Mouse (Mus musculus): Measurements from ENCODE around the gene Jpt2. TPM values are rescaled to one million over a fixed set of nuclear protein-coding genes. Genes with fewer than 3 reads are reported as not detected.

Jpt2 gene
- polyA plus RNA-seq, 1 experiment from 2014 or later, result 164 TPM

GRCm38 (mm10) chr17:24934926-24935325 lies 25.6 kb downstream of the Jpt2 start:
- WGBS, result 72% methylated on average over 4 of the region's 4 CpGs

GRCm38 (mm10) chr17:24933163-24933562 lies 27.3 kb downstream of the Jpt2 start:
- Histone ChIP-seq H3K9me3 (ENCODE audit: control insufficient read depth, low read length) (no peaks in the 10 kb centered on the region), H3K36me3 (ENCODE audit: control insufficient read depth, insufficient read depth, low read length) (peaks cover 5% of the 10 kb centered on the region; the same call in 1 of the 2 replicates), H3K27ac (ENCODE audit: low read depth, low read length) (no peak overlapping the region), H3K4me2 (no peak overlapping the region), H3K4me1 (replicated peaks; ENCODE audit: control insufficient read depth, insufficient read depth, low read length) (peaks cover 24% of the 10 kb centered on the region), H3K9ac (ENCODE audit: low read depth, low read length) (no peak overlapping the region), H3K4me3 (ENCODE audit: low read depth, low read length) (no peak overlapping the region), H3K27me3 (replicated peaks; ENCODE audit: control insufficient read depth, insufficient read depth, low read length) (no peaks in the 10 kb centered on the region)
- DNase-seq (ENCODE audit: low spot score) (no peak), ATAC-seq (replicated peaks; ENCODE audit: low FRiP score) (no peak)
- WGBS, result 88% methylated on average over 4 of the region's 4 CpGs

More at GRCm38 (mm10) chr17:24934926-24935325, 25.6 kb downstream of the Jpt2 start:
- H3K4me1 ChIP-seq (replicated peaks; ENCODE audit: control insufficient read depth, insufficient read depth, low read length), result peaks cover 24% of the 10 kb centered on the region
- no peaks in the 10 kb centered on the region for H3K9me3 ChIP-seq (ENCODE audit: control insufficient read depth, low read length)
- DNase-seq (ENCODE audit: low spot score) (no peak), ATAC-seq (replicated peaks; ENCODE audit: low FRiP score) (no peak)
- H3K9ac ChIP-seq (ENCODE audit: low read depth, low read length), result peak overlapping the region; percentile 80
- H3K27ac ChIP-seq (ENCODE audit: low read depth, low read length), result peak overlapping the region; percentile 11; the same call in 1 of the 2 replicates
- peak overlapping the region; percentile 90 for H3K4me2 ChIP-seq
- H3K4me3 ChIP-seq (ENCODE audit: low read depth, low read length), result peak overlapping the region; percentile 97
- no peaks in the 10 kb centered on the region for H3K27me3 ChIP-seq (replicated peaks; ENCODE audit: control insufficient read depth, insufficient read depth, low read length)
- H3K36me3 ChIP-seq (ENCODE audit: control insufficient read depth, insufficient read depth, low read length), result peaks cover 5% of the 10 kb centered on the region; the same call in 1 of the 2 replicates

GRCm38 (mm10) chr17:24932431-24932830 lies 28.1 kb downstream of the Jpt2 start:
- Histone ChIP-seq H3K9me3 (ENCODE audit: control insufficient read depth, low read length) (no peaks in the 10 kb centered on the region), H3K36me3 (ENCODE audit: control insufficient read depth, insufficient read depth, low read length) (peaks cover 9% of the 10 kb centered on the region; the same call in 1 of the 2 replicates), H3K4me1 (replicated peaks; ENCODE audit: control insufficient read depth, insufficient read depth, low read length) (peaks cover 24% of the 10 kb centered on the region), H3K4me3 (ENCODE audit: low read depth, low read length) (no peak overlapping the region), H3K27me3 (replicated peaks; ENCODE audit: control insufficient read depth, insufficient read depth, low read length) (no peaks in the 10 kb centered on the region), H3K9ac (ENCODE audit: low read depth, low read length) (no peak overlapping the region), H3K27ac (ENCODE audit: low read depth, low read length) (no peak overlapping the region), H3K4me2 (no peak overlapping the region)
- DNase-seq (ENCODE audit: low spot score), result no peak
- WGBS, result 91% methylated on average over 4 of the region's 4 CpGs
- no peak for ATAC-seq (replicated peaks; ENCODE audit: low FRiP score)

DNA sequence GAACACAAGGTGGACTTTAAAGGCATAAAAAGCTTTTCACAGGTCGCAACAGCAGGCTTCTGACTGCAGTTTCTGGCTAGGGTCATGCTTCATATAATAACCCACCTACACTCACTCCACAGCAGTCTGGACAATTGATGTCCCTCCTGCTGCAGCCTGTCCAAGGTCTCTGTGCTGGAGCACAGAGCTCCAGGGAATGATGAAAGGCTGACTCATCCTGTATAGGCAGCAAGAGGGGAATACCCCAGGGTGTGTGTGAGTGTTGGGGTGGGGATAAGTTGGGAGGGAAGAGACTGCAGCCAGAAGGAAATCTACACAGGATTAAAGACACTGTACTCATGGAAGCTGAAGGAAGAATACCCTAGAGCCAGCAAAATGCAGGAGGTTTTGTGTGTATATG lies 31.0 kb downstream of the Jpt2 start:
- H3K4me3 ChIP-seq (ENCODE audit: low read depth, low read length), result no peak overlapping the region
- no peak overlapping the region for H3K4me2 ChIP-seq
- no peaks in the 10 kb centered on the region for H3K27me3 ChIP-seq (replicated peaks; ENCODE audit: control insufficient read depth, insufficient read depth, low read length)
- no peak for ATAC-seq (replicated peaks; ENCODE audit: low FRiP score)
- DNase-seq (ENCODE audit: low spot score), result no peak
- peaks cover 9% of the 10 kb centered on the region for H3K4me1 ChIP-seq (replicated peaks; ENCODE audit: control insufficient read depth, insufficient read depth, low read length)
- no peak overlapping the region for H3K9ac ChIP-seq (ENCODE audit: low read depth, low read length)
- no peak overlapping the region for H3K27ac ChIP-seq (ENCODE audit: low read depth, low read length)
- H3K9me3 ChIP-seq (ENCODE audit: control insufficient read depth, low read length), result no peaks in the 10 kb centered on the region
- H3K36me3 ChIP-seq (ENCODE audit: control insufficient read depth, insufficient read depth, low read length), result peaks cover 17% of the 10 kb centered on the region; the same call in 1 of the 2 replicates
- WGBS, result 92% methylated on average over 1 of the region's 1 CpGs

DNA sequence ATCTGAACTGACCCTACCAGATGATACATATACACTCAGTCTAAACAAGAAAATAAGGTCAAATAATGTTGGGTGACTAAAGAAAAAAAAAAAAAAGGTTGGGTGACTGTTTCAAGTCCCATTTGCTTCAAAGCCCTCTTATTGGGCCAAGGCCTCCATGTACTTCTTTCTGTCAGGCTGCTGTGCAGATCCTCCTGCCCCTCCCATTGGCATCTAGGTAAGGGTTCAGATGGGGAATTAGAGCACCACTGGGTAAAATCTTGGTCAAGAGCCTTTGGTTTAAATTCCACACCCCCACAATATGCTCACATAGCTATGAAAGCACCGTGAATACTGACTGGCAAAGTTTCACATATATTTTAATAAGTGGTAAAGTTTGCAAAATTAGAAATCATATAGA lies 37.2 kb downstream of the Jpt2 start:
- Histone ChIP-seq H3K4me1 (replicated peaks; ENCODE audit: control insufficient read depth, insufficient read depth, low read length) (no peaks in the 10 kb centered on the region), H3K9me3 (ENCODE audit: control insufficient read depth, low read length) (no peaks in the 10 kb centered on the region), H3K4me2 (no peak overlapping the region), H3K9ac (ENCODE audit: low read depth, low read length) (no peak overlapping the region), H3K4me3 (ENCODE audit: low read depth, low read length) (no peak overlapping the region), H3K36me3 (ENCODE audit: control insufficient read depth, insufficient read depth, low read length) (peaks cover 52% of the 10 kb centered on the region), H3K27ac (ENCODE audit: low read depth, low read length) (no peak overlapping the region), H3K27me3 (replicated peaks; ENCODE audit: control insufficient read depth, insufficient read depth, low read length) (no peaks in the 10 kb centered on the region)
- 89% methylated on average over 1 of the region's 1 CpGs for WGBS
- ATAC-seq (replicated peaks; ENCODE audit: low FRiP score), result no peak
- DNase-seq (ENCODE audit: low spot score), result no peak

- Histone ChIP-seq H3K9ac (ENCODE audit: low read depth, low read length) (no peak overlapping the region), H3K36me3 (ENCODE audit: control insufficient read depth, insufficient read depth, low read length) (peaks cover 69% of the 10 kb centered on the region), H3K4me2 (no peak overlapping the region), H3K4me3 (ENCODE audit: low read depth, low read length) (no peak overlapping the region), H3K9me3 (ENCODE audit: control insufficient read depth, low read length) (no peaks in the 10 kb centered on the region), H3K4me1 (replicated peaks; ENCODE audit: control insufficient read depth, insufficient read depth, low read length) (no peaks in the 10 kb centered on the region), H3K27me3 (replicated peaks; ENCODE audit: control insufficient read depth, insufficient read depth, low read length) (no peaks in the 10 kb centered on the region), H3K27ac (ENCODE audit: low read depth, low read length) (no peak overlapping the region)
- DNase-seq (ENCODE audit: low spot score) (no peak), ATAC-seq (replicated peaks; ENCODE audit: low FRiP score) (no peak)
Observed at GRCm38 (mm10) chr17:24913984-24914383, 46.5 kb downstream of the Jpt2 start.

DNA sequence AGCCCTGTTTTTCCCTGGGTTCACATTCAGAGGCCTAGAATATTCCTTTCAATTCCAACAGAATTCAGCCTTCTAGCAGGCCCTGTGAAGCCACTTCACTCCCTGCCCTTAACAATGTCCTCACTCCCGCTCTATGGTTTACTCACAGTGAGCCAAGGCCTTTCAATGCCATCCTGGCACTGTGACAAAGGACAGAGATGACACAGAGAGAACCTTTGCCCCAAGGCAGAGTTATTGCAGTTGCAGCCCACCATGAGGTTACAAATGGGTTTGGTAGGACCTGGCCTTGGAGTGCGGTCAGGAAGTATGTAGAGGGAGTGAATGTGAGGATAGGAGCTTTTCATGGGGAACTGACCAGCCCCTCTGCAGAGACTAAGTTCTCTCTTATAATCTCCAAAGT lies 52.9 kb downstream of the Jpt2 start:
- WGBS, result 96% methylated on average over 2 of the region's 2 CpGs
- peaks cover 10% of the 10 kb centered on the region for H3K4me1 ChIP-seq (replicated peaks; ENCODE audit: control insufficient read depth, insufficient read depth, low read length)
- no peak overlapping the region for H3K4me3 ChIP-seq (ENCODE audit: low read depth, low read length)
- no peak overlapping the region for H3K27ac ChIP-seq (ENCODE audit: low read depth, low read length)
- no peaks in the 10 kb centered on the region for H3K9me3 ChIP-seq (ENCODE audit: control insufficient read depth, low read length)
- ATAC-seq (replicated peaks; ENCODE audit: low FRiP score) (no peak), DNase-seq (ENCODE audit: low spot score) (no peak)
- peaks cover 47% of the 10 kb centered on the region for H3K36me3 ChIP-seq (ENCODE audit: control insufficient read depth, insufficient read depth, low read length)
- H3K4me2 ChIP-seq, result no peak overlapping the region
- no peaks in the 10 kb centered on the region for H3K27me3 ChIP-seq (replicated peaks; ENCODE audit: control insufficient read depth, insufficient read depth, low read length)
- no peak overlapping the region for H3K9ac ChIP-seq (ENCODE audit: low read depth, low read length)

DNA sequence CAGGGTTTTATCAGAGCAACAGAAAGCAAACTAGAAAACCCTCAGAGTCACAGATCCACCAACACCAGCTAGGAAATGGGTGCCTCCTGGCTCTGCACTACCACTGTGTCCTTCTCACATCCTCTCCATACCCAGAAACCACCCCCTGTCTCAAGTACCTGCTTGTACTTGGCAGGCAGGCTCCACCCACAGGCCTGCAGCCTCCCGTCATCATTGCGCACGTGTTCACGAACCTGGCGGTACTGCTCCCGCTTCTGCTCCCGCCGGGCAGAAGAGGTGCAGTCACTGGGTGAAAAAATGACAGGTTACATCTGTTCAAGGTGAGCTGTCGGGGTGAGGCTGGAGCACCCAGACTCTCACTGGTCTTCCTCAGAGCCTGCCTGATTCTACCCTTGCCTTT lies 56.7 kb downstream of the Jpt2 start:
- no peak overlapping the region for H3K4me2 ChIP-seq
- no peak for DNase-seq (ENCODE audit: low spot score)
- 90% methylated on average over 9 of the region's 9 CpGs for WGBS
- peak overlapping the region; percentile 92 for H3K27ac ChIP-seq (ENCODE audit: low read depth, low read length)
- no peaks in the 10 kb centered on the region for H3K27me3 ChIP-seq (replicated peaks; ENCODE audit: control insufficient read depth, insufficient read depth, low read length)
- peaks cover 18% of the 10 kb centered on the region for H3K4me1 ChIP-seq (replicated peaks; ENCODE audit: control insufficient read depth, insufficient read depth, low read length)
- no peak for ATAC-seq (replicated peaks; ENCODE audit: low FRiP score)
- peaks cover 64% of the 10 kb centered on the region for H3K36me3 ChIP-seq (ENCODE audit: control insufficient read depth, insufficient read depth, low read length)
- H3K4me3 ChIP-seq (ENCODE audit: low read depth, low read length), result no peak overlapping the region
- no peaks in the 10 kb centered on the region for H3K9me3 ChIP-seq (ENCODE audit: control insufficient read depth, low read length)
- H3K9ac ChIP-seq (ENCODE audit: low read depth, low read length), result peak overlapping the region; percentile 17; the same call in 1 of the 2 replicates

DNA sequence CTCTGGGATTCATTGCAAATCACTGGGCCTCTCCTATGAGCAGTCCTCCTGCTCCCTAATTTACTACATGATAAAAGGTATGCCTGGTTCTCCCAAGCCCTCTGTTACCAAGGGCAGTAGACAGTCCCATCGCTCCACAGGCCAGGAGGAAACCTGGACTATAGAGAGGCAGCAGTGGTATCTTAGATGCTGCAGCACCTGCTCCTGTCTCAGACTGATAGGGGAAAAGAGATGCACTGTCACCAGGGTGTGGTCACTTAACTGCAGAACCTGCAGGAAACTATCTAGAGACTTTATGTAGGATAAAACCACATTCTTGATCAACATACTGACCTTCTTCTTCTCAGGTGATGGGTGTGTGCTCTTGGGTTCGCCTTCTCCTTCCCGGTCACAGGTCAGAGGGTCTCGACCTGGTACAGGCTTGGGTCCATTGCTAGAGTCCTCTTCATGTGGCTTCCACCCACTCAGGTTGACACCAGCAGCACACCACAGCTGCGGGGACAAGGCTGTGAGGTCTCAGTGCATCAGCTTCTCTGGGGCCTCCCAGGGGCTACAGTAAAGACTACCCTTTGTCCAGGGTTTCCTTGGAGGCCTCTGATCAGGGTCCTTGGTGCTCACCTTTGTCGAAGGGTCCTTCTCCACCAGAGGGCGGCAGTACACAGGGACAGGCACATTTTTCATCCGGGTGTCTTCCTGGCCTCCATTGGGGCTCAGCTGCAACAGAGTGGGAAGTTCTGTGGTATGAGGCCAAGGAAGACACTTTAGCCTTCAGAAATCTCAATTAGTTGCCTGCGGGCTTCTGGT lies 57.6 kb downstream of the Jpt2 start:
- Histone ChIP-seq H3K9ac (ENCODE audit: low read depth, low read length) (peak overlapping the region; percentile 17; the same call in 1 of the 2 replicates), H3K4me1 (replicated peaks; ENCODE audit: control insufficient read depth, insufficient read depth, low read length) (peaks cover 20% of the 10 kb centered on the region), H3K4me2 (peak overlapping the region; percentile 52), H3K9me3 (ENCODE audit: control insufficient read depth, low read length) (no peaks in the 10 kb centered on the region), H3K27me3 (replicated peaks; ENCODE audit: control insufficient read depth, insufficient read depth, low read length) (no peaks in the 10 kb centered on the region), H3K36me3 (ENCODE audit: control insufficient read depth, insufficient read depth, low read length) (peaks cover 69% of the 10 kb centered on the region), H3K27ac (ENCODE audit: low read depth, low read length) (peak overlapping the region; percentile 92), H3K4me3 (ENCODE audit: low read depth, low read length) (no peak overlapping the region)
- no peak for DNase-seq (ENCODE audit: low spot score)
- ATAC-seq (replicated peaks; ENCODE audit: low FRiP score), result peak; percentile 97
- 55% methylated on average over 9 of the region's 9 CpGs for WGBS

Measured in liver, embryonic 11.5 days (tissue).